Mouse (Mus musculus) liver, postnatal 0 days (tissue): ENCODE data around the gene Gna13. TPM values are rescaled to one million over a fixed set of nuclear protein-coding genes. Genes with fewer than 3 reads are reported as not detected.

Experiments
- ATAC-seq: fragments of 200-750 bp; cut with Nextera tagmentation; 2 replicates; pipeline ENCODE4 v1.8.0; 2017; ENCODE audit warnings: mild to moderate bottlenecking, moderate library complexity
- DNase-seq: peaks from one replicate; pipeline ENCODE4 v3.0.0-alpha.2; 2016
- H3K27ac ChIP-seq: fragments of 300-500 bp; sonication (generic); 2 replicates; pipeline ENCODE4 v1.5.1; 2014; ENCODE audit warnings: antibody characterized with exemption, moderate library complexity, mild to moderate bottlenecking, low read depth
- H3K27me3 ChIP-seq: fragments of 300-500 bp; sonication (generic); 2 replicates; pipeline ENCODE4 v1.6.1; 2014; ENCODE audit warnings: low read length, control low read depth, mixed read lengths; ENCODE audit not compliant: insufficient read depth
- H3K36me3 ChIP-seq: fragments of 300-500 bp; sonication (generic); replicated peaks from 2 replicates; pipeline ENCODE4 v1.6.1; 2014; ENCODE audit warnings: mild to moderate bottlenecking, control low read depth, low read length, moderate library complexity, mixed read lengths; ENCODE audit not compliant: insufficient read depth
- H3K4me1 ChIP-seq: fragments of 300-500 bp; sonication (generic); 2 replicates; pipeline ENCODE4 v1.6.1; 2014; ENCODE audit warnings: antibody characterized with exemption, mild to moderate bottlenecking, control low read depth; ENCODE audit not compliant: insufficient read depth
- H3K4me2 ChIP-seq: fragments of 300-500 bp; sonication (generic); 2 replicates; pipeline ENCODE4 v1.6.1; 2014; ENCODE audit warnings: low read depth, mild to moderate bottlenecking, low read length, moderate library complexity, mixed read lengths
- H3K4me3 ChIP-seq: fragments of 300-500 bp; sonication (generic); 2 replicates; pipeline ENCODE4 v1.5.1; 2014; ENCODE audit warnings: low read depth, low read length
- H3K9ac ChIP-seq: fragments of 300-500 bp; sonication (generic); replicated peaks from 2 replicates; pipeline ENCODE4 v1.6.1; 2014; ENCODE audit warnings: mild to moderate bottlenecking, moderate library complexity
- H3K9me3 ChIP-seq: fragments of 300-500 bp; sonication (generic); 2 replicates; pipeline ENCODE4 v1.6.1; 2016; ENCODE audit warnings: mild to moderate bottlenecking, control low read depth, low read length, mixed read lengths
- CTCF ChIP-seq: sonication (generic); IDR thresholded peaks from 2 replicates; pipeline ENCODE4 v1.5.1; 2016; ENCODE audit warnings: antibody characterized with exemption, low read depth
- EP300 ChIP-seq: IDR thresholded peaks from 2 replicates; pipeline ENCODE4 v1.6.1; 2016; ENCODE audit warnings: antibody characterized with exemption, low read depth, mild to moderate bottlenecking
- WGBS: fragments of 180-500 bp; shearing (Covaris S2); extraction: QIAGEN DNeasy Blood & Tissue Kit; methylation state at CpG from one replicate; pipeline ENCODE4 v1.1.7; 2014; ENCODE audit not compliant: insufficient replicate concordance; 5-methylcytosine and 5-hydroxymethylcytosine counted together
- polyA plus RNA-seq: library from polyadenylated mRNA; unstranded; fragments of >200 nt; fragmentation: Nextera tagmentation; extraction: Ambion mirVana; gene quantifications from 2 replicates; pipeline ENCODE4 v1.2.1, GENCODE M21; 2015

Gene Gna13
- polyA plus RNA-seq, 1 experiment from 2014 or later = 28.4 TPM

DNA sequence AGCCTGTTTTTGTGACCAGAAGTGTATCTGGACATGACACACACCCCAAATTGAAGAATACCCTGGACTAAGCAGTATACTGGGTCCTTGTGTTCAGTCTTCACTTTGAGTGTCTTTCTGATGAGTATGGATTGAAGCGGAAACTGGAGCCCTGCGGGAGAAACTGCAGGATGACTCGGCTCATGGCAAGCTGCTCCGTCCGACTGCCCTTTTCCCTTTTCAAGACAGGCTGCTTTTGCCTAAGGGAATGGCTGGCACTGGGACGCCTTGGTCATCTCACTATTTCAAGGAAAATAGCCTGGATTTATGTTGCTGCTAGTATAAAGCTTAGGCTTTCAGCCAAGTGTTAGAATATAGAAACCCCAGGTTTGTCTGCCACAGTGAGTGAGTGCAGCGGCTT, 28.6 kb downstream of the Gna13 start:
- DNase-seq (no peak), ATAC-seq (no peak)
- Histone ChIP-seq H3K4me3 (no peak overlapping the region), H3K27me3 (no peaks in the 10 kb centered on the region), H3K36me3 (peaks cover 21% of the 10 kb centered on the region), H3K4me1 (peaks cover 11% of the 10 kb centered on the region), H3K9me3 (no peaks in the 10 kb centered on the region), H3K27ac (no peak overlapping the region), H3K9ac (no peak overlapping the region), H3K4me2 (no peak overlapping the region)
- 81% methylated on average over 7 of the region's 7 CpGs for WGBS
- TF ChIP-seq EP300 (no peak), CTCF (no peak)

GRCm38 (mm10) chr11:109391760-109392159, 29.1 kb downstream of the Gna13 start:
- WGBS = 58% methylated on average over 7 of the region's 7 CpGs
- ATAC-seq (peak; percentile 82), DNase-seq (no peak)
- Histone ChIP-seq H3K27me3 (no peaks in the 10 kb centered on the region), H3K9me3 (no peaks in the 10 kb centered on the region), H3K9ac (no peak overlapping the region), H3K4me1 (peaks cover 11% of the 10 kb centered on the region), H3K4me3 (no peak overlapping the region), H3K27ac (0 out of 2 replicates have a peak overlapping the region, but pooled peaks have one; percentile 45), H3K4me2 (no peak overlapping the region), H3K36me3 (peaks cover 27% of the 10 kb centered on the region)
- no peak for TF ChIP-seq CTCF
- no peak for TF ChIP-seq EP300

DNA sequence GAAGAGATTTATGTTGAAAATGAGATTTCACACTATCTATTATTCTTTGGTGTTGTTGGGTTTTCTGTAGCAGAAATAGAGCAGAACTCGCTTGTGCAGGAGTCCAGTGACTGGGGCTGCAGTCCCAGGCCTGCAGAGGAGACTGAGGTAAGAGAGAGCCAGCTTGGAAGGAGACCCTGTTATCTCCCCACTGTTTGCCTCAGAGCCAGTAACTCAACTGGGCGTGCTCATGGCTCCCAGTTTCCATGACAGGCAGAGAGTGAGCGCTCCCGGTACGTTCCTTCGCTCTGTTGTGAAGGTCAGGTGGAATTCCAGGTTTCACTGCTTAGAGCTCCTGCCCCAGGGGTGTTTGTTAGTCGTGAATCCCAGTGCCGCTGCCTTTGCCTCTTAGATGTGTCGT, 30.0 kb downstream of the Gna13 start:
- peak overlapping the region; percentile 45; the same call in 1 of the 2 replicates for H3K27ac ChIP-seq
- H3K4me3 ChIP-seq = no peak overlapping the region
- no peak overlapping the region for H3K9ac ChIP-seq
- H3K4me2 ChIP-seq = no peak overlapping the region
- H3K9me3 ChIP-seq = no peaks in the 10 kb centered on the region
- H3K4me1 ChIP-seq = peaks cover 9% of the 10 kb centered on the region; the same call in 1 of the 2 replicates
- TF ChIP-seq CTCF = no peak
- no peak for TF ChIP-seq EP300
- H3K36me3 ChIP-seq = peaks cover 35% of the 10 kb centered on the region
- ATAC-seq = no peak
- no peaks in the 10 kb centered on the region for H3K27me3 ChIP-seq
- no peak for DNase-seq
- WGBS = 84% methylated on average over 9 of the region's 9 CpGs

DNA sequence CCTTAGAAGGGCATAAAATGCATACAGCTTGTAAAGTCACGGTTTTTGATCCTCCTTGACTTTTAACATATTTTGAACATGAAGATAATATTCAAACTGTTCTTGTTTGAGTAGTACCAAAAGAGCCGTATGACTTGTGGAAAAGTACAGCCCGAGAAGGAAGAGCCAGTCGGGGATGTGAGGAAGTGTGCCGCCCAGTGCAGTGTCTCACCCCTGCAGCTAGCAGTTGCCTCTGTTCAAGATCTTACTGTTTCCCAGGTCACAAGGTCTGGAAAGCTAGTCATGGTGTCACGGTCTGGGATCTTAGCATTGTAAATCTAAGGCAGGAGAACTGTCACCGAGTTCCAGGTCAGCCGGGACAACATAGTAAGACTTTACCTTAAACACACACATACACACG, 32.1 kb downstream of the Gna13 start:
- no peak overlapping the region for H3K4me3 ChIP-seq
- DNase-seq (no peak), ATAC-seq (no peak)
- TF ChIP-seq CTCF = no peak
- peaks cover 9% of the 10 kb centered on the region; the same call in 1 of the 2 replicates for H3K4me1 ChIP-seq
- no peak overlapping the region for H3K27ac ChIP-seq
- no peak overlapping the region for H3K9ac ChIP-seq
- H3K36me3 ChIP-seq = peaks cover 43% of the 10 kb centered on the region
- WGBS = 79% methylated on average over 9 of the region's 9 CpGs
- no peaks in the 10 kb centered on the region for H3K27me3 ChIP-seq
- no peak overlapping the region for H3K4me2 ChIP-seq
- H3K9me3 ChIP-seq = no peaks in the 10 kb centered on the region

DNA sequence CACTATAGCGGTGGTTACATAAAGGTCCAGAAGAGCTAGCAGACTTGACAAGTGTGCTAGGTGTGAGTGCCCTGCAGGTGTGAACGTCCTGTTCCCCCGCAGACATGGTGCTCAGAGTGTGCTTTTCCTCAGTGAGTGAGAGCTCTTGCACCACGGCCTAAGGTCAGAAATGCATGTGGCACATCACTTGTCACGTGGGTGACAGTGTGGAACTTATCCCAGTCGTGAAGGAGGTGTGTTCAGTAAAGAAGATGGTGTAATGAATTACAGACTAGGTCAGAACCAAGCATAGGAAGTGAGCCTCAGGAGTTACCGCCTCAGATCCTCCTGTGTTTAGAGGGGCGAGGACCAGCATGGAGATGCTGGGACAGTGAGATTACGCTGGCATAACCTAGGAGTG, 32.7 kb downstream of the Gna13 start:
- TF ChIP-seq EP300 (no peak), CTCF (no peak)
- H3K27me3 ChIP-seq = no peaks in the 10 kb centered on the region
- no peak overlapping the region for H3K27ac ChIP-seq
- no peak overlapping the region for H3K4me2 ChIP-seq
- H3K36me3 ChIP-seq = peaks cover 43% of the 10 kb centered on the region
- H3K9me3 ChIP-seq = no peaks in the 10 kb centered on the region
- ATAC-seq (no peak), DNase-seq (no peak)
- H3K4me1 ChIP-seq = peaks cover 9% of the 10 kb centered on the region; the same call in 1 of the 2 replicates
- 87% methylated on average over 9 of the region's 9 CpGs for WGBS
- no peak overlapping the region for H3K9ac ChIP-seq
- H3K4me3 ChIP-seq = no peak overlapping the region

DNA sequence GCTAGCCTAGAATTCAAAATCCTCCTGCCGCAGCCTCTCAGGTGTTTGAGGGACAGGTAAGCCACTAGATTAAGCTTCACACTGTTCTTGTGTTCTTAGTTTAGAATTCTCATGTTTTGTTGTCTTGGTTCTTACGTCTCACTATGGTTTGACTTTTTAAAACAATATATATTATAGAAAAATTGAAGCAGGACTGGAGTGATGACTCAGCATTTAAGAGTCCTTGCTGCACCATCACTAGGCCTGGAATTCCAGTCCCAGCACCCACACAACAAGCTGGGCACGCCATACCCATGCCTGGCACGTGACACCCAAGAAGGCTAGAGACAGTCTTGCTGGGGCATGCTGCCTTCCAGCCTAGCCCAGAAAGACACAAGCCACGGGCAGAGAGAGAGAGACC, 43.8 kb downstream of the Gna13 start:
- no peak for TF ChIP-seq CTCF
- TF ChIP-seq EP300 = no peak
- 81% methylated on average over 5 of the region's 5 CpGs for WGBS
- Histone ChIP-seq H3K9ac (no peak overlapping the region), H3K4me3 (no peak overlapping the region), H3K4me1 (no peaks in the 10 kb centered on the region; the same call in 1 of the 2 replicates), H3K27ac (no peak overlapping the region), H3K36me3 (no peaks in the 10 kb centered on the region), H3K9me3 (no peaks in the 10 kb centered on the region), H3K4me2 (no peak overlapping the region), H3K27me3 (no peaks in the 10 kb centered on the region)
- DNase-seq = no peak
- ATAC-seq = no peak
